Mouse (Mus musculus) olfactory bulb, adult 2 months (tissue): ENCODE measurements around the gene Sh3tc1.

Experiments used
- CTCF ChIP-seq: fragments of 200-500 bp; IDR thresholded peaks from 2 replicates; pipeline ENCODE4 v1.5.1; 2012; ENCODE audit warnings: low read depth, mild to moderate bottlenecking, low read length, moderate library complexity; ENCODE audit not compliant: insufficient read depth
- POLR2A ChIP-seq: fragments of 200-500 bp; IDR thresholded peaks from 2 replicates; pipeline ENCODE4 v1.6.1; 2012; ENCODE audit warnings: mild to moderate bottlenecking, low read depth, low read length, moderate library complexity; ENCODE audit not compliant: insufficient read depth

DNA sequence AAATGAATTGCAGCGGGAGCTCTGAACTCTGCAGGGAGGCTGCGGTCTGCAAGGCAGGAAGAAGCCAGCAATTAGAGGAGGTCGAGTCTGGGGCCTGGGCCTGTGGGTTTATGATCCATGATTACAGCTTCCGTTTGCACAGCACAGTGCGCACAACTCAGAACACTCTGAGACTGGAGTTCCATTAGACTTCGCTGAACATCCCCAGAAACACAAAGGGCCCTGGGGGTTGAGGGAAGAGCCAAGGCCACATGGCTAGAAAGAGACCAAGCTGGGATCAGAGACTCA is 34.3 kb upstream of the Sh3tc1 start:
- TF ChIP-seq CTCF = no peak
- TF ChIP-seq POLR2A = no peak
